Mouse (Mus musculus): ENCODE measurements at regions not wholly inside any gene's neighbourhood (a gene's known extent, or its start where the extent isn't known, plus 50 kb on each side); places are given as distances from the start of the nearest gene placed in this dataset.
"Not testable (repeated sequence)": the region's sequence is repeated elsewhere in the genome, so short reads cannot be mapped to it uniquely, and the experiment has no call there.

GRCm38 (mm10) chr10:111354607-111355006 lies 56.1 kb downstream of the Bbs10 start:
- DNase-seq (ENCODE audit: low spot score in 2 of 2), result peak; percentile 31 to 58
- intact Hi-C loops (cut with DNase I), result no loop called here

GRCm38 (mm10) chr10:111358340-111358739 lies 59.9 kb downstream of the Bbs10 start:
- intact Hi-C loops (cut with DNase I); DNase-seq (ENCODE audit: low spot score in 2 of 2): not testable (repeated sequence)

DNA sequence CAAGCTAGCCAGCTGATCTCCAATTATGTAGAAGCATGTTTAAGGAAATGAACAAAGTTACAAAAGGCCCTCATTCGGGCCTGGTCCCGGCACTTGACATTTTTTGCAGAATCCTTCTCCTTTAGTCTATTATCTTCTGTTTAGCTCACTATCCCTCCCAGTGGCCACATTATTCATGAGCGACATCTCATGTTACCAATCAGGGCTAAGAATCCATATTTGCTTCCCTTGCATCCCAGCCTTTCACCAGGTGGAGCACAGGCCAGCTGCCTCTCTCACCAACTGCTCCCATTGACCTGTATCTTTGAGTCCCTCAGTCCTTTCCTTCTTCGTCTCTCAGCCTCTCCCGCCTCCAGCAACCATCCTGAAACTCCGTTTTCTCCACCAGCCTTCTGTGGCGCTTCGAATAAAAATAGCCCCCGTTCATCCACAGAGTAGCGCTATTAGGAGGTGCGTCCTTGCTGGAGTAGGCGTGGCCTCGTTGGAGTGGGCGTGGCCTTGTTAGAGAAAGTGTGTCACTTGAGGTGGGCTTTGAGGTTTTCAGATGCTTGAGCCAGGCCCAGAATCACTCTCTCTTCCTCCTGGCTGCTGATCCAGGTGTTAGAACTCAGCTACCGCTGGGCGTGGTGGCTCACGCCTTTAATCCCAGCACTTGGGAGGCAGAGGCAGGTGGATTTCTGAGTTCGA lies 63.4 kb downstream of the Bbs10 start:
- no peak for DNase-seq (ENCODE audit: low spot score in 2 of 2)
- intact Hi-C loops (cut with DNase I), result no loop called here

- intact Hi-C loops (cut with DNase I), result no loop called here
- no peak for DNase-seq (ENCODE audit: low spot score in 2 of 2)
Observed at GRCm38 (mm10) chr10:111363729-111364617, 65.5 kb downstream of the Bbs10 start.

GRCm38 (mm10) chr10:111365011-111365410 lies 66.5 kb downstream of the Bbs10 start:
- intact Hi-C loops (cut with DNase I), result no loop called here
- no peak for DNase-seq (ENCODE audit: low spot score in 2 of 2)

DNA sequence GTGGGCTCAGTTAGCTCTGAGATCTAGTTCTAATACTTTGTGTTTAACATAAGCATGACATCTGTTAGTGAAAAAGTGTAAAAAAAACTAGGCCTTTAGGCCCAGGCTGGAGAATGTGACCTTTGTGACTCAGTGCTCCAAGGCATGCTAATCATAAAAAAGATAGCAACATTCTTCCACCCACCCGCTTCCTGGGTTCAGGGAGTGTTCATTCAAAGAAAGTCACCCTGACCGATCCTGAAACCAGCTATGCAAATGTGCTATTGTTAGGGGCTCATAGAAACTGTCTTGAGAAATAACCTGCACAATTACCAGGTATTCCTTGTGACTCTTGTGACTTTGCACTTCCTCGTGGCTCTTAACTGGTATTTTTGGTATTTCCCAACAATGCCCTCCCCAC lies 70.6 kb downstream of the Bbs10 start:
- DNase-seq (ENCODE audit: low spot score in 2 of 2); intact Hi-C loops (cut with DNase I): not testable (repeated sequence)

DNA sequence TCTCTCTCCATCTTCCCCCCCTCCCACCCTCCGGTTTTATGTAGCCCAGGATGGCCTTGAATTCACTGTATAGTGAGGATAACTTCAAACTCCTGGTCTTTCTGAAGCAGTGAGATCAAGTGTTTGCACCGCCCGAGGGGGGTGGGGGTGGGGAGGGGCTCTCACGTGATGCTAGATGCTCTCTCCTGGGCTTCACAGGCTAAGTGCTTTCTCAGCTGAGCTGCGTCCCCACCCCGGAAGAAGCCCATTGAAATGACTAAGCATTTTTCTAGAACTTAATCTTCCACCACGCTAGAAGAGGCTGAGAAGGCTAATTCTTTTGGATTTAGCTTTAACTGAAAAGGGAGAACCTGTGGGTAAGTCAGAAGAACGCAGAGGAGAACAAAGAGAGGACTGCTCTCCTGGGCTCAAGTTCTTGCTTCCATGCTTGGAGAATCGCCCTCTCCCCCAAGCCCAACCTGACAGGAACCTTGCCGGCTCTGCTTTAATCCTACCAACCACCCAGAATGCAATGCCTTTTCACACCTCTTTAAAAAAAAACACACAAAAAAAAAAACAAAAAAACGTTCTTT lies 79.7 kb downstream of the Bbs10 start:
- intact Hi-C loops (cut with DNase I), result no loop called here
- DNase-seq (ENCODE audit: low spot score in 2 of 2), result no peak

- intact Hi-C loops (cut with DNase I), result loop anchor here (1.0 to 5.0 kb wide), 3 partner anchors 13 to 66 kb away; no protein-coding TSS in a partner anchor
- peak; percentile 62 to 88 for DNase-seq (ENCODE audit: low spot score in 2 of 2)
Observed at GRCm38 (mm10) chr10:111381689-111382088, 83.2 kb downstream of the Bbs10 start.

DNA sequence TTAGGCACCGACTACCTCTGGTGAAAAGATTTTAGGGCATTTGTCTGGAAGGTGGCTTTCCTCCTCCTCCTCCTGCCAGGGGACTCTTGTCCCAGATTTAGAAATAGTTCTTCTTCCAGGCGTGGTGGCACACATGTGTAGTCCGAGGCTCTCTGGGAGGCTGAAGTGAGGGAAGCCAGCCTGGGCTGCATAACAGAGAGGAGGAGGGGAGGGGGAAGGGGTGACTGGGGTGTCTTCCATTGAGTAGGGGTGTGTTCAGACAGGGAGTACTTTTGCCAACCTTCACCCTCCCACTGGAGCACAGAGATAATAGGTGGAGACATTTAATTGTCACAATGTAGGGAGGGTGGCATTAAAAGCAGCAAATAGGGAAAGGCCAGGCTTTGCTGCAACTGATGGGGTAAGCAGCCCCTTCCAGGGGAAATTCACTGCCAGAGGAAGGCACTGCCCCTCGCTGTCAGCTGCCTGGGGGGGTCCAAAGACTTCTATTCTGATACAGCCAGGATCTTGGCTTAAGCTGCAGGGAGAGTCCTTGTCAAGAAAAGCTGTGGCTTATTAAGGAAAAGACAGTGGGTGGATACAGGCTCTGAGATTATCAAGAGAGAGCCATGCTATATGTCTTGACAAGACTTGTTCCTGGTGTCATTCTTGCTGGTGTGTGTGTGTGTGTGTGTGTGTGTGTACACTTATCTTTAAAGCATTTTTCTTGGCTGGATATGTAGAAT lies 83.9 kb downstream of the Bbs10 start:
- peak; percentile 29 to 81 for DNase-seq (ENCODE audit: low spot score in 2 of 2)
- intact Hi-C loops (cut with DNase I), result loop anchor here (1.0 to 5.0 kb wide), 3 partner anchors 12 to 67 kb away; no protein-coding TSS in a partner anchor

DNA sequence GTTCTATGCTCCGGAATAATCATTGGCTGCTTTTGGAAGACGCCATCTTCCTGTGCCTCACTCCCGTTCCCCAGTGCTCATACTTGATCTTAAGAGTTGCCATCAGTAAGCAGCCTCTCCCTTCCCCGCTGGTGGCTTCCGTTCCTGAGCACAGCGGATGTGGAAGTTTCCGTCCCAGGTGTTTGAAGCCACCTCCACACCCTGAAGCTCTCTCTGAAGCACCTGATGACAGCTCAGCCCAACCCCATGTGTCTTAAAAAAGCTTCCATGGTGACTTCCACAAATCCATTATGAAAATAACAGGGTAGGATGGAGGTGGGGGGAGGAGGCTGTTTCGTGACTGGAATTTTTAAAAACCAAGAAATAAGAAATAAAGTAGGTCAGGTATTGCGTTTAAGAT lies 87.1 kb downstream of the Bbs10 start:
- intact Hi-C loops (cut with DNase I), result no loop called here
- peak; percentile 26 to 54 for DNase-seq (ENCODE audit: low spot score in 2 of 2)

GRCm38 (mm10) chr10:111387869-111388538 lies 85.0 kb upstream of the Nap1l1 start:
- intact Hi-C loops (cut with DNase I), result no loop called here

DNA sequence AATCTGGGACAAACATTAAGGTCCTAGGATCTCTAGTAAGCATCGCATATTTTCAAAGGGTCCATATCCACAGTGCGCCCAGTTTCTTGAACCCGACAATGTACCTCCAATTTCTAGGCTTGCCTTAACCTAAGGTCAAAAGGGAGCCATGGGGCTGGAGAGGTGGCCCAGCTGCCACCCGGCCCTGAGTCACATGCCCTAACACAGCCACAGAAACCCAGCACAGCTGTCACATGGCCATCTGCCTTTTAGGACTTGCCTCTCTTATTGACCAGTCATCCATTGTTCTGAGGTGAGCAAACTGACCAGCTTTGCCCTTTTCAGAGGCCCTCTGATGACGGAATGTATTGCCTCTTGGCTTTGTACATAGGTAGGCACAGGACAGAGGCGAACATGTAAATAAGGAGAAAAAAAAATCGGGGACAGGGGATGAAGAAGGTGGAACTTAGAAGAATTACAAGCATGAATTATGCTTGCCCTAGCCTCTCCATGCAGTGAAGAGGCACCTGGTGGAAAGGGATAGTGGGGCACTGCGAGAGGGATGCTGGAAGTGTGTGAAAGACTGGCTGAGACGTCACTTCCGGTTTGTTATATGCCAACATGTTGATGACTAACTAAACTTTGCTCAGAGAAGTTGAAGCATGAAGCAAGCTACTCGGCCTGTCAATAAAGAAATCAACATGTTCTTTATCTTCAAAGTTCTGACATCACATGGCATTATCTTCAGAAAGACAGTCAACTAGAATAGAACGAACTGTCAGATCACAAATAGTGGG lies 84.3 kb upstream of the Nap1l1 start:
- DNase-seq (ENCODE audit: low spot score in 2 of 2), result peak in 1 of 2 experiments; percentile 24
- intact Hi-C loops (cut with DNase I), result no loop called here

More at GRCm38 (mm10) chr10:111387869-111388538, 85.0 kb upstream of the Nap1l1 start:
- DNase-seq (ENCODE audit: low spot score in 2 of 2), result no peak

GRCm38 (mm10) chr10:111389890-111390289 lies 83.1 kb upstream of the Nap1l1 start:
- peak; percentile 90 to 96 for DNase-seq (ENCODE audit: low spot score in 2 of 2)
- intact Hi-C loops (cut with DNase I), result loop anchor here (2.0 kb wide), 1 partner anchor 33 kb away; no protein-coding TSS in a partner anchor

- intact Hi-C loops (cut with DNase I), result loop anchor here (1.0 kb wide), 2 partner anchors 12 to 79 kb away; partner anchors contain the start of gene Nap1l1
- DNase-seq (ENCODE audit: low spot score in 2 of 2), result peak in 1 of 2 experiments; percentile 92
Observed at GRCm38 (mm10) chr10:111394421-111394820, 78.6 kb upstream of the Nap1l1 start.

DNA sequence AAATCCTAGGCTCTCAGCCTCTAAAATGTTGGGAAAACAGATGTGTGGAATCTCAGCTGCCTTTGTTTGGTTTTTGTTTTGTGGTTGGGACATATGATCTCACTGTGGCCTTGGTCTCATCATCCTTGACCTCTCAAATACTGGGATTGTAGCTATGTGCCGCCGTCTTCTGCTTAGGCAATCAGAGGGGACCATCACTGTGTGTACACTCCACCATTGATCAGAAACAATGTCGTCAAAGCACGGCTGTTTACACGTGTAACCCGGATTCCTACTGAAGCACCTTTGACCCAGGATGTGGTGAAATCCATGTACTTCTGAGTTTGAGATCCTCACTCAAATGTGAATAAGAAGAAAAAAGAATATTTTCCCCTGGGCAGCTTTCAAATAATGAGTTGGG lies 68.0 kb upstream of the Nap1l1 start:
- DNase-seq (ENCODE audit: low spot score in 2 of 2), result no peak

GRCm38 (mm10) chr10:111408887-111409286 lies 64.1 kb upstream of the Nap1l1 start:
- no peak for DNase-seq (ENCODE audit: low spot score in 2 of 2)
- intact Hi-C loops (cut with DNase I), result no loop called here

More for the DNA sequence above, 68.0 kb upstream of the Nap1l1 start:
- intact Hi-C loops (cut with DNase I), result no loop called here

DNA sequence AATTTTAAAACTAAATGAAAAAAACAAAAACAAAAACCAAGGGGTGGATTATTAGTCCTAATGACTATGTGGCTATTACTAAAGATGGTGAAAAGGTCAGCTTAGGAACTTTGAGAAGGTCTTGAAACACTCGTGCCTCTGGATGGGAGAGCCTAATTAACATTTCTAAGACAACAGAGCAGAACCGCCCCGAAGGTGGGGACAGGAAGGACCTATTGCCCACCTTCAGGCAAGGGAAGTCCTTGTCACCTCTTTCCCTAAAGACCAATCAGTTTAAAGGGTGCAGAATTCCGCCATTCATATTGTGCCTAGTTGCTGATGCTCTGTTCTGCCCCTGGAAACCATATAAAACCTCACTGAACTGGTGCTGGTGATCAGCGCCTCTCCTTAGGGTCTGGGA lies 63.5 kb upstream of the Nap1l1 start:
- intact Hi-C loops (cut with DNase I), result no loop called here
- DNase-seq (ENCODE audit: low spot score in 2 of 2), result no peak

DNA sequence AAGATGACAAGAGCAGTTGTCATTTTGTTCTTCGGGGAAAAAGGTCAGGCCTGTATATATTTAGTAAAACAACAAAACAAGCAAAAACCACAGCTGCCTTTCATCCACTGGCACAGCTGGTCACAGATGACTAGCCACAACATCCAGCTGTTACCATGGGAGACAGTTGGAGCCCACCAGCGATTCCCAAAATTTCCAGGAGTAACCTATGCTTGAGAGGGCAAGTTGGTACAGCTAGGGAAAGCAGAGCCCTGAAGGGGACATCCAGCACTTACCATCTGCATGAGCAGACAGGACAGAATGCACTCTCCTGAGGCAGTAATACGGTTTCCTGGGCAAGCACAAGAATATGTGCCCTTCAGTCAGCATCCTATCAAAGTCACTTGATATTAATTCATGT lies 62.9 kb upstream of the Nap1l1 start:
- intact Hi-C loops (cut with DNase I), result no loop called here

More for the DNA sequence above, 62.9 kb upstream of the Nap1l1 start:
- no peak for DNase-seq (ENCODE audit: low spot score in 2 of 2)
